Mouse (Mus musculus): ENCODE measurements around the gene March4.

GRCm38 (mm10) chr1:72429107-72429807 lies 107.5 kb downstream of the March4 start:
- TF ChIP-seq CTCF (IDR thresholded peaks at IDR 0.05; ENCODE audit: low read depth, low read length) (no peak), POLR2A (IDR thresholded peaks at IDR 0.05; ENCODE audit: extremely low read depth, insufficient read depth, low read length) (no peak)
